Mouse (Mus musculus) lung, adult 2 months (tissue): ENCODE measurements around the gene Tmem63b.

Source experiments
- CTCF ChIP-seq: fragments of 200-500 bp; IDR thresholded peaks from 2 replicates; pipeline ENCODE4 v1.5.1; 2011; ENCODE audit warnings: mild to moderate bottlenecking, low read length, control low read depth; ENCODE audit not compliant: insufficient read depth
- POLR2A ChIP-seq: fragments of 200-500 bp; IDR thresholded peaks from 2 replicates; pipeline ENCODE4 v1.6.1; 2011; ENCODE audit warnings: low read depth, mild to moderate bottlenecking, control low read depth, low read length, borderline replicate concordance; ENCODE audit errors: extremely low read depth

DNA sequence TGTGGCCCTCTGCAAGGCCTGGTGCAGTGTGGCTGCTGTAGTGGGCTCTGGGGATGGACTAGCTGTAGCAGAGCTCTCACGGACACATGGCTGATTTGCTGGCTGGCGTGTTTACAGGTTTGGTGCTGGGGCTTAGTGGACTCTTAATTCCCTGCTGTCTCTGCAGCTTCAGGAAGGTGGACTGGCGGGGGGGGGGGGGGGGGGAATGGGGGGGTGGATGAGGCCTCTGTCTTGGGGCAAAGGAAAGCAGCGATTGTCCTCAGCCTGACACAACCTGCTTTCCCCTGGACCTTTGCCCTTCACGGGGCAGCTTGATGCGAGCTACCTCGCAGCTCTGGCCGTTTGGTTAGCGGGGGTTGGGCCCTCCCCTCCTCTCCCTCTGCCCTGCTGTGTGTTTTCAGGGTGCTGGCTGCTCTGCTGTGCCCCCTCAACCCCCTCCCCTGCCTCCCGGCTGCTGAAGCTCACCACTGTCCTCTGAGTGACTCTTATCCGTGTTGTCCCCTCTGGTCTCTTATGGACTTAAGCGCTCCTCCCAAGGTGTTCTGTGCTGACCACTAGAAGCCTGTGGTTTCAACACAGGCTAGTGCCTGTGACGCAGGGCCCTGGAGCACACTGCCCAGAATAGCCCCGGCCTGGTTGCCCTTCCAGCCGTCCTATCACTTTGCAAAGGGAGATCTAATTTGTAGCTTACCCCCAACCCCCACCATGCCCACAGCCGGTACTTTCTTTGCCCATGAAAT, 14.0 kb upstream of the Tmem63b start:
- TF ChIP-seq CTCF (no peak), POLR2A (no peak)
